Mouse (Mus musculus): Measurements from ENCODE around the gene Rasa4.

- TF ChIP-seq POU5F1 (IDR thresholded peaks at IDR 0.05; ENCODE audit: borderline replicate concordance, low read length) (no peak), CTCF (conservative IDR thresholded peaks at IDR 0.05; ENCODE audit: low read length) (peak; percentile 89)
Measured at GRCm38 (mm10) chr5:136115891-136116783, 32.4 kb downstream of the Rasa4 start, which contains the start of gene Polr2j.

All from E14TG2a.4 (cell line).